Mouse (Mus musculus) cerebellum, adult 9-10 months (tissue): ENCODE results near the gene Kcnh5.
A peak's percentile ranks its signal among the peaks of the same experiment; 100 is the strongest.

ENCODE experiments used
- DNase-seq: peaks from one replicate; pipeline ENCODE4 v3.0.0; 2022

Gene Kcnh5

DNA sequence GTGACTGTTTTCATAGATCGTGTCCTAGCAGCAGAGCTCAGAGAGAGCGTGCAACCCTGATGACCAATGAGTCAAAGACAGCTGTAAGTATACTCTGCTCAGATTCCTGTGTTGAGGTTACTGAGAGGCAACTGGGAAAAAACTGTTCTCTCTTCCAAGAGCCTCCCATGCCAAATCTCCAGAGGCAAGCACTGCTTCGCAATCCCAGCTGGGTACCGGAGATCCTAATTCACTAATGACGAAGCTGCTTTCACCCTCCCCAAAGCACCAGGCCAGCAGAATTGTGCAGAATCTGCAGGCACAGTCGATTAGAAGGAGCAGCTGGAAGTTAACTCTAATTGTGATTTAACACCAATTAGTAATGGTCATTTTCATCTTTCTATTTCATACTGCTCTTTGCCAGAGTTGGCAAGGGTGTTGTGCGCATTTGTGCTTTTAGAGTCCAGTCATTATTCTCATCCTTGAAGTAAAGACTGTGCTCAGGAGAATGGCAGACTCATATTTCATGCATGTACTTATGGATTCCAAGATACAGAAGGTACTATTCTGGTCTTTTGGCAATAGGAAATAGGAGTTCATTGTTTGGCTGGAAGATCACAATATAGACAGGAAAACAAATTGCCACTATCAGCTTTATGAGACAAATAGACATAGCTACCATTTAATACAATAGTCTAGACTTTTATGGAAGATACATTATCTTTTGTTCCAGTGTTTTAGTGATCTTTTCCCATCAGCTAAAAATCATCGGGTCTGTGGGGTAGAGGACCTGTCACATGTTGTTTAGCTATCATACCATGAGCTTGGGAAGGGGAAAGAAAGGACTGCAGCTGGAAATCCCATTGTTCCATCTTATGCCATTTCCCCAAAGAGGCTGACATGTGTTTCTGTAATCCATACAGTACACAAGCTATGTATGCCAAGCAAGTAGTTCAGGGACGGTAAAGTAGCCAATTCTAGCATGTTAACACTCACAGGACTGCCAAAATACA, 225.7 kb downstream of the Kcnh5 start:
- DNase-seq: no peak

- DNase-seq: no peak
Measured at GRCm38 (mm10) chr12:74901331-74901730, 275.8 kb downstream of the Kcnh5 start.

DNA sequence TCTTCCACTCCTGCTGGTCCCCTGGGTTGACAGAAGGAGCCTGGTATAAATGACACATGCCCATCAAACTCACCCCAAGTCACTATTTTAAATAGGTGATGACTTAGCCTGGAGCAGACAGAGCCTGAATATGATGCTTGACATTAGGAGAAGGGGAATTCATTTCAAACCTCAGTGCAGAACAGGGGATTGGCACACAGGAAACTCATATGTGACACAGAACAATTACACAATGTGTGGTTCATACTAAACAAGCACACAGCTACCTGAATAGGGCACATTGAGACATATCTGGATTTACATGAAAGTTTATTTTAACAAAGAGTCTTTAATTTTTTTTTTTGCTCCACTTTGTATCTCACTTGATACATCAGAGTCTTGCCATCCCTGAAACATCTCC, 276.4 kb downstream of the Kcnh5 start:
- no peak for DNase-seq

- DNase-seq: no peak
Measured at GRCm38 (mm10) chr12:74899055-74899454, 278.1 kb downstream of the Kcnh5 start.

GRCm38 (mm10) chr12:74898211-74898610, 278.9 kb downstream of the Kcnh5 start:
- DNase-seq: no peak

GRCm38 (mm10) chr12:74894870-74895423, 282.2 kb downstream of the Kcnh5 start:
- DNase-seq: no peak

GRCm38 (mm10) chr12:74889419-74889818, 287.7 kb downstream of the Kcnh5 start:
- no peak for DNase-seq

DNA sequence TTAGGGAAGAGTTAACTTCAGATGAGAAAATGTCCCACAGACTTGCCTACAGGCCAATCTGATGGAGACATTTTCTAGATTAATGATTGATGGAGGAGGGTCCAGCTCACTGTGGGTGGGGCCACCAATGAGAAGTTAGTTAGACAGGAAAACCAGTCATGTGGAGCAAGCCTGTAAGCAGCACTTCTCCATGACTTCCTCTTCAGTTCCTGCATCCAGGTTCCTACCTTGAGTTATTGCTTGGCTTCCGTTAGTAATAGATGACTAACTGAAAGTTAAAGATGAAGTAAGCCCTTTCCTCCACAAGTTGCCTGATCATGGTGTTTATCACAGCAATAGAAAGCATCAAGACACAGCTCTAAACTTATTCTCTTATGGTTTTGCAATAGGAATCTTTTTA, 290.1 kb downstream of the Kcnh5 start:
- no peak for DNase-seq

- DNase-seq: no peak
Measured at GRCm38 (mm10) chr12:74881344-74881743, 295.8 kb downstream of the Kcnh5 start.

- DNase-seq: no peak
Measured at GRCm38 (mm10) chr12:74855666-74856065, 321.5 kb downstream of the Kcnh5 start.

- DNase-seq: no peak
Measured at GRCm38 (mm10) chr12:74854263-74854662, 322.9 kb downstream of the Kcnh5 start.

GRCm38 (mm10) chr12:74850323-74850722, 326.8 kb downstream of the Kcnh5 start:
- no peak for DNase-seq

DNA sequence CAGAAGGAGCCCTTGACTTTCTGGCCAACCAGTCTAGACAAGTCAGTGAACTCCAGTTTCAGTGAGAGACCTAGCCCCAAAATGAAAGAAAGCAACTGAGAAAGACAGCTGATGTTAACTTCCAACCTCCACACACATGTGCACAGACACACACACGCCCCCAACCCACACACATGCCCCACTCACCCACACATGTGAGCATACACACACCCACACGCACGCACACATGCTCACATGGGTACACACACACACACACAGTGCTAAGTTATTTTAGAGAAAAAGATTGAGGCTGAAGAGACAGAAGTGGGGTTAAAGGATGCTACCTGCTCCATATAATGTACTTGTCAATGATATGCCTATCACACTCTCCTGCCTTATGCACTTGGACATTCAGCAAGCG, 327.2 kb downstream of the Kcnh5 start:
- no peak for DNase-seq

DNA sequence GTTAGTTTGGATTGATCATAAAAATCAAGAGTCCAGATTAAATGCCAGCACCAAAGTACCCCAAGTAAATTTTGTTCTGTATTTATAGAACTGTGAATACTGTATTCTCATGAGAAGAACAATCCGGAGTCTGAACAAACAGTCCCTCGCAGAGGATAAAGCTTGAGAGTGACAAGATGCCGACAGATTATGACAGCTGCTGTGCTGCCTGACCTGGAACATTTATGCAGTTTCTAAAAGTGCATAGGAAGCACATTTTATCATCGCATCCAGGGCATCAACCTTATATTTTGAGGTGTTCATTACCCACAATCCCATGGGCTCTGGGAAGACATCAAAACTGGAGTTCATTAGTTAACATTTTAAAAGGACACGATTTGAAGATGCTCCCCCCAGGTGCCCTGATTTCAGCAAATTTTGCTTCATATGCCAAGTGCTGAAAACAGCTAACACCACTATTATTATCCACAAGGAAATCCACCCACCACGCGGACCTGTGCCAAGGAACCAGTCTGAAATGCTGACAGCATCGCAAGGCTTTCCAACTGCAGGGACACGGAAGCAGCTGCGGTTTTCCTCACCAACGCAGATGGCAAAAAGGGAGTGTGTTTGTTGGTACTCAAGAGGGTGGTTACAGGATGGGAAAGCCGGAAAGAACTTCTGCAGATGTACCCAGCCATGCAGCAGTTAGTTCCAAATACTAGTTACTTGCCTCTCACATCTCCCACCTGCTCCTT, 328.4 kb downstream of the Kcnh5 start:
- DNase-seq: peak; percentile 2
